Mouse (Mus musculus) forebrain, postnatal 0 days (tissue): ENCODE results near the gene Skida1. TPM values are rescaled to one million over a fixed set of nuclear protein-coding genes. Genes with fewer than 3 reads are reported as not detected.

Experiments
- ATAC-seq: fragments of 200-750 bp; cut with Nextera tagmentation; 2 replicates; pipeline ENCODE4 v1.8.0; 2017; ENCODE audit warnings: mild to moderate bottlenecking, moderate library complexity
- DNase-seq: peaks from one replicate; pipeline ENCODE4 v3.0.0-alpha.2; 2015
- H3K27ac ChIP-seq: fragments of 300-500 bp; sonication (generic); 2 replicates; pipeline ENCODE4 v1.5.1; 2014; ENCODE audit warnings: low read depth, mild to moderate bottlenecking, antibody characterized with exemption, low read length, moderate library complexity, mixed read lengths
- H3K27me3 ChIP-seq: fragments of 300-500 bp; sonication (generic); 2 replicates; pipeline ENCODE4 v1.6.1; 2014; ENCODE audit warnings: mild to moderate bottlenecking, low read length, mixed read lengths; ENCODE audit not compliant: insufficient read depth
- H3K36me3 ChIP-seq: fragments of 300-500 bp; sonication (generic); 2 replicates; pipeline ENCODE4 v1.6.1; 2014; ENCODE audit warnings: mild to moderate bottlenecking, moderate library complexity; ENCODE audit not compliant: insufficient read depth
- H3K4me1 ChIP-seq: fragments of 300-500 bp; sonication (generic); 2 replicates; pipeline ENCODE4 v1.6.1; 2014; ENCODE audit warnings: antibody characterized with exemption; ENCODE audit not compliant: insufficient read depth
- H3K4me2 ChIP-seq: fragments of 300-500 bp; sonication (generic); 2 replicates; pipeline ENCODE4 v1.6.1; 2014; ENCODE audit warnings: low read depth, mild to moderate bottlenecking, moderate library complexity
- H3K4me3 ChIP-seq: fragments of 300-500 bp; sonication (generic); 2 replicates; pipeline ENCODE4 v1.5.1; 2014; ENCODE audit warnings: low read depth, low read length, mixed read lengths
- H3K9ac ChIP-seq: fragments of 300-500 bp; sonication (generic); 2 replicates; pipeline ENCODE4 v1.6.1; 2014; ENCODE audit warnings: mild to moderate bottlenecking
- H3K9me3 ChIP-seq: fragments of 300-500 bp; sonication (generic); 2 replicates; pipeline ENCODE4 v1.6.1; 2016; ENCODE audit warnings: low read length
- CTCF ChIP-seq: sonication (generic); IDR thresholded peaks from 2 replicates; pipeline ENCODE4 v1.5.1; 2016; ENCODE audit warnings: antibody characterized with exemption, control low read depth, low read depth
- WGBS: fragments of 180-500 bp; shearing (Covaris S2); extraction: QIAGEN DNeasy Blood & Tissue Kit; methylation state at CpG from one replicate; pipeline ENCODE4 v1.1.7; 2014; 5-methylcytosine and 5-hydroxymethylcytosine counted together
- polyA plus RNA-seq: library from polyadenylated mRNA; unstranded; fragments of >200 nt; fragmentation: Nextera tagmentation; extraction: Ambion mirVana; gene quantifications from 2 replicates; pipeline ENCODE4 v1.2.1, GENCODE M21; 2015
- total RNA-seq: library from RNA; depleted of rRNA; stranded (reverse); fragments of >200 nt; gene quantifications from 2 replicates; pipeline ENCODE4 v1.2.3, GENCODE M21; 2014

Skida1 gene
- total and polyA plus RNA-seq, 2 experiments from 2014 or later = 4.3 to 12.6 TPM

DNA sequence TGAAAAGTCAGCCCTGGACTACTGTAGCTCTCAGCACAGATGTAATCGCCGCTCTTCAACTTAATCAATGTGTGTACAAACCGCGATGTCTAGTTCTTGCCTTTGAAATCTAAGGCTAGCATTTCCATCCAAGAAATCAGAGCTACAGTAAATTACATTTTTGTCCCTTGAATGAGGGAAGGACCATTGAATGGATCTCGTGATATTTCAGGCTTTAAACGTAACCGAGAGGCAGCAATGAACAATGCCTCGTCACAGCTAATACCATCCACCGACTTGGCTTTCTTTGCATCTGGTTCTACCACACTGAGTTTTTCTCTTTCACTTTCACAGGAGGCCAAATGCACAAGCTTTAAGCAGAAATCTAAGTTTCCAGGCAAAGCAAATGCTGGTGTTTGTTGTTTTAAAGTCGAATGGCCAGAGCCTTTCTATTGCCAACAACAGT, 1.7 kb upstream of the Skida1 start:
- DNase-seq (peak; percentile 73), ATAC-seq (no peak)
- no peaks in the 10 kb centered on the region for H3K36me3 ChIP-seq
- H3K9ac ChIP-seq = peak overlapping the region; percentile 26; the same call in 1 of the 2 replicates
- no peaks in the 10 kb centered on the region for H3K9me3 ChIP-seq
- peaks cover 10% of the 10 kb centered on the region for H3K4me1 ChIP-seq
- peak overlapping the region; percentile 7 for H3K4me3 ChIP-seq
- no peak overlapping the region for H3K27ac ChIP-seq
- no peak for TF ChIP-seq CTCF
- peak overlapping the region; percentile 83 for H3K4me2 ChIP-seq
- WGBS = 12% methylated on average over 10 of the region's 10 CpGs
- no peaks in the 10 kb centered on the region for H3K27me3 ChIP-seq

DNA sequence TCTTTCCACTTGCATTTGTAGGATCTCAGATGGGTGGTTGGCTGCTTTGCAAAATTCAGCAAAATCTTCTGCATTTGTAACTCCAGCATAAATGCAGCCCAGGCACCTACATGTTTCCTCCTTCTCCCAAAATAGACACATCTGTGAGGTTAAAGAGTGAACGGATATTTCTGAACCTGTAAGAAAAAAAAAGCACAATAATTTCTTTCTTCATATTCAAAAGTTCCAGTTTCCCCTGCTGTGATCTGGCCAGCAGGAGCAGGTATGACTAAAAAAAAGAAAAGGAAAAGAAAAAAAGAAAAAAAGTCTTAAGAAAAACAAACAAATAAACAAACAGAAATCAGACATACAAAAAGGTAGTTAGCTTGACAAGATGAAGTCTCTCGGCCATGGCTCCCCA, 1.2 kb upstream of the Skida1 start:
- peaks cover 10% of the 10 kb centered on the region for H3K4me1 ChIP-seq
- no peaks in the 10 kb centered on the region for H3K9me3 ChIP-seq
- WGBS = 16% methylated on average over 2 of the region's 2 CpGs
- no peak for TF ChIP-seq CTCF
- H3K27ac ChIP-seq = peak overlapping the region; percentile 96; the same call in 1 of the 2 replicates
- peak overlapping the region; percentile 77 for H3K4me3 ChIP-seq
- peak overlapping the region; percentile 83 for H3K4me2 ChIP-seq
- DNase-seq (no peak), ATAC-seq (no peak)
- no peaks in the 10 kb centered on the region for H3K27me3 ChIP-seq
- no peaks in the 10 kb centered on the region for H3K36me3 ChIP-seq
- H3K9ac ChIP-seq = 0 out of 2 replicates have a peak overlapping the region, but pooled peaks have one; percentile 97

DNA sequence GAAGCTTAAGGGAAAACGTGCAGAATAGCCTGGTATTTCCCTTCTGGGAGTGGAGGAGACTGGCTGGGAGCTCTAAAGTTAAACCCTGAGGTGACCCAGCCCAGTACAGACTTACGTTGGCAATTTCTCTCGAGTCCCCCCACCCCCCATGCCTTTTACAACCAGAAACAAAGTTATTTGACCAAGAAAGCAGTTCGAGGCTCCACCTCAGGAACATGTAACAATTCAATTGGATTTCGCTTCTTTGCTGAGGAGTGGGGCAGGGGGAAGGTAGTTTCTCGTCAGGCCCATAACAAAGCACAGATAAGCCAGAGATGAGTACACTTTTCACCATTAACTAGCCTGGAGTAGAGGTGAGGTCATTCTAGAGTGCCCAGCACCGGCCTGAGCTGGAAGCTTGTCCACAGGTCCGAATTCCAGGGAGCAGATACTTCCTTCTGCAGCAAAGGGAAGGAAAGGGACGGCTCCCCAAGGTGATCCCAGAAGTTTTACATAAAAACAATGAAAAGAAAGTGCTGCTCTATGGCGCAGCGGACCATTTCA, 499 bp upstream of the Skida1 start:
- H3K9ac ChIP-seq = peak overlapping the region; percentile 97
- 10% methylated on average over 11 of the region's 11 CpGs for WGBS
- TF ChIP-seq CTCF = no peak
- DNase-seq = peak; percentile 62
- H3K36me3 ChIP-seq = no peaks in the 10 kb centered on the region
- no peaks in the 10 kb centered on the region for H3K9me3 ChIP-seq
- H3K4me3 ChIP-seq = peak overlapping the region; percentile 77
- peak overlapping the region; percentile 96 for H3K27ac ChIP-seq
- no peaks in the 10 kb centered on the region for H3K27me3 ChIP-seq
- no peak for ATAC-seq
- H3K4me2 ChIP-seq = peak overlapping the region; percentile 83
- peaks cover 10% of the 10 kb centered on the region for H3K4me1 ChIP-seq

DNA sequence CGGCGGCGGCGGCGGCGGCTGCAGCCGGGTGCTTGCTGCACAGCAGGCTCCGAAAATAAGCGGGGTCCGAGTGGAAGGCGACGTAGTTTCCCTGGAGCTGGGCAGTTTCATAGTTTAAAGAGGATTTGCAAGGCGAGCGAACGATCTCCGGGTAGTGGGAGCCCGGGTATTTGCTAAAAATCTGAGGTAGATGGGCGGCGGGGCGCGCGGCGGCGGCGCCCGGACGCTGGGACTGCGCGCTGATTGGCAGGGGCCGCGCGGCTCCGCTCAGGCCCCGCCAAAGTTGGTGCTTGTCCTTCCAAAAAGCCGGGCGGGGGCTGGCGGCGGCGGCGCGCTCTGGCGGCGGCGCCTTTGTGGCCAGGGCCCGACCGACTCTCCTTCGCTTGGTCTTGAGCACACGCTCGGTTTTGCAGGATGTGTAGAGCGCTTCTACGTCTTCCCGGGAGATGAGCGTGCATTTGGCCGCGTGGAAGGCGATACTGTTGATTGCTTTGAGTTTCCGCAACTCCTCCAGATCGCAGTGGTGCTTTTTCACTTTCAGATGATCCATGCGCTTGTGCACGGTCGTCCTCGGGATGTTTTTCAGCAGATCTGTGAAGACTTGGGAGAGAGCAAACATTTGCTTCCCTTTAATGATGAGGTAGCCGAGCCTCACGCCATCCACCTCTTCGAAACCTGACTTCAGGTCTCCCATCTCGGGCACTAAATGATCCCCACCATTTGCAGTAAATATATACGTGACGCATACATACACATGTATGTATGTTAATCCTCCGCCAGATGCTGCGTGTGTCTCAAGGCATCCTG, 1.0 kb downstream of the Skida1 start:
- TF ChIP-seq CTCF = no peak
- Histone ChIP-seq H3K9ac (peak overlapping the region; percentile 97), H3K4me1 (peaks cover 10% of the 10 kb centered on the region), H3K27me3 (no peaks in the 10 kb centered on the region), H3K36me3 (no peaks in the 10 kb centered on the region), H3K27ac (peak overlapping the region; percentile 96), H3K9me3 (no peaks in the 10 kb centered on the region), H3K4me2 (peak overlapping the region; percentile 83), H3K4me3 (peak overlapping the region; percentile 77)
- ATAC-seq = peak; percentile 83
- DNase-seq = peak; percentile 85
- WGBS = under 1% methylated on average over 70 of the region's 70 CpGs

DNA sequence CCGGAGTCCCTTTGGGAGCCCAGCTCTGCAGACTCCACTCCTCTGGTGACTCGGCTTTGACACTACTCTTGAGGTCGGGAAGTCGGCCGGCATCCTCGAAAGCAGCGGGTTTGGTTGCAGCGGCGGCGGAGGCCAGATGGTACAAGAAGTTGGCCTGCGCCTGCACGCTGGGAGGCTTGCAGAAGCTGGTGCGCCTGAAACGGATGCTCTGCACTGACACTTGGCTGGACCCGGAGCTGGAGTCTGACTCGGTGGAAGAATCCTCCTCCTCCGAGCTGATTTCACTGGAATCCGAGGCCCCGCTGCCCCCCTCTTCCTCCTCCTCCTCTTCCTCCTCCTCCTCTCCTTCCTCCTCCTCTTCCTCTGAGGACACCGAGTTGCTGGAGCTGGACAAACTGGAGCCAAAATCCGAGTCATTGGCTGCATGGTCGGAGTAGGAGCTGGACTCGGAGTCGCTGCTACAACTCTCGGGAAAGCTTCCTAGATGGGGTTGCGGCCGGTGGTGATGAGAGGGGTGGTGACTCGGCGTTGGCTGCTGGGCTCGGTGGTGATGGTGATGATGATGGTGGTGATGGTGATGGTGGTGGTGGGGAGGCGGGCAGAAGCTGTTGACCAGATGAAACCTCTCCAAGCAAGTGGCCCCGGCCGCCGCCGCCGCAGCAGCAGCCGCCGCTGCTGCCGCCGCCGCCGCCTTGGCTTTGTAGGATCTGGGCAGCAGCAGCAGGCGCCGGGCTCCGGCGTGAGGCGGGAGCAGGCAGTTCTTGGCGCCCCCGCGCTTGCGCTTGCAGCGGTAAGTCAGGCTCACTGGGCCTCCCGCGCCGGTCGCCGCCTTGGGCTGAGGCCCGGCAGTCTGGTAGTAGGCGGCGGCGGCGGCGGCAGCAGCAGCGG, 1.8 kb downstream of the Skida1 start:
- H3K9ac ChIP-seq = peak overlapping the region; percentile 97
- no peaks in the 10 kb centered on the region for H3K36me3 ChIP-seq
- DNase-seq (peak; percentile 77), ATAC-seq (peak; percentile 68)
- H3K27ac ChIP-seq = peak overlapping the region; percentile 96
- no peak for TF ChIP-seq CTCF
- WGBS = under 1% methylated on average over 54 of the region's 64 CpGs
- no peaks in the 10 kb centered on the region for H3K9me3 ChIP-seq
- H3K4me3 ChIP-seq = peak overlapping the region; percentile 77
- peak overlapping the region; percentile 83 for H3K4me2 ChIP-seq
- peaks cover 10% of the 10 kb centered on the region for H3K4me1 ChIP-seq
- H3K27me3 ChIP-seq = no peaks in the 10 kb centered on the region

DNA sequence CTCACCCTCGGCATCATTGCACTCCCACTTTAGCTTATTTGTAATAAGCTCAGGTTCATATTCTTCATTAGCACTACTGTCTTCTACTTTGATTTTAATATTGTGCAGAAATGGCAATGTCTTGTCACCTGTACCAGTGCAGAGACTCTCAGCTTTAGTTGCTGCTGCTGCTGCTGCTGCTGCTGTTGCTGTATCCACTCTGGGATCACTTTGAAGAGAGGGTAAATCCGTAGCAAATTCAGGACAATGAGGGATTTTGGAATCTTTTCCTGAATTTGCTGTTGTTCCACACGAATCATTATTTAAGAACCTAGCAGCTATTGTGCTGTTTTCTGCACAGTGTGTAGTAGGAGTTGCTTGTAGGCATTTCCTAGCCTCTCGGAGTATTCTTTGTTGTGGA, 2.7 kb downstream of the Skida1 start:
- no peaks in the 10 kb centered on the region for H3K36me3 ChIP-seq
- TF ChIP-seq CTCF = no peak
- 4% methylated on average over 4 of the region's 4 CpGs for WGBS
- H3K4me2 ChIP-seq = peak overlapping the region; percentile 83
- peak overlapping the region; percentile 96 for H3K27ac ChIP-seq
- peaks cover 17% of the 10 kb centered on the region for H3K4me1 ChIP-seq
- H3K9me3 ChIP-seq = no peaks in the 10 kb centered on the region
- no peaks in the 10 kb centered on the region for H3K27me3 ChIP-seq
- peak overlapping the region; percentile 97 for H3K9ac ChIP-seq
- peak; percentile 63 for DNase-seq
- no peak for ATAC-seq
- peak overlapping the region; percentile 77 for H3K4me3 ChIP-seq
